Mouse (Mus musculus): Measurements from ENCODE around the gene Prickle3. TPM values are rescaled to one million over a fixed set of nuclear protein-coding genes. Genes with fewer than 3 reads are reported as not detected.
"Not testable (repeated sequence)": the region's sequence is repeated elsewhere in the genome, so short reads cannot be mapped to it uniquely, and the experiment has no call there.

Prickle3 gene
- polyA plus RNA-seq, 1 experiment from 2014 or later: 1.2 TPM

DNA sequence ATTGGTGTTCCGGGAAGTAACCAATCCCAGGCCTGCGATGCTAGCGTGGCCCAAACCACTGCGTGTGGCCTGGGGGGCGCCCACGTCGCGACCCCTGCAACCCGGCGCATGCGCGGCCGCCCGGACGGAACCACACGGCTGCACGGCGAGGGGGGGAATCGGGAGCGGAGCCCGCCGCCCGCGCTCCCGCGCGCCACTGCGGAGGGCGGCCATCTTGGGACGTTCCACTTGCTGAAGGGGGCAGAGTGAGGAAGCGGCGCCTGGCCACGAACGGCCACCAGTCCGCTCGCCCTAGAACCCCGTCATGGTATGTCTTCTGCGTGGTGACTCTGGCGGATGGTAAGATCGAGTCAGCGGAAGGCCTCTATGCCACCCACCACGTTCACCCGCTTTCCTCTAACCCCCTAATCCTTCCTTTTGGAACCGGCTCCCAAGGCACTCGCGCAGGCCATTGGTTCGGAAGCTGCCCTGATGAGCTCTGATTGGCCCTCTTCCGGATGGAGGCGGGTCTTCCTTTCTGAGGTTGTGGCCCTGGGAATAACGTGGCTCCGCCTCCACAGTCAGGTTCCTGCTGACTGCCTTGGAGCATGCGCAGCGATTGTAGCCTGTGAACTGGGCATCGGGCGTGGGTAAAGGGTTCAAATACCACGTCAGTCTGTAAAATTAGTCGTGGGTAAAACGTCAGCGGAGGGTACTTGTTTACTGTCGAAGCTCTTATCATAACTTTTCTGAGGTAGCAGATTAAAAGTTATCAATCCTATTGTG lies 57.3 kb downstream of the Prickle3 start, which contains the start of gene Wdr45:
TSS of gene Wdr45 (plus strand) at position 199 of the 765 bp plus-strand sequence.
- peak within 1 kb of the TSS; percentile 41 for H3K9ac ChIP-seq
- H3K4me3 ChIP-seq (replicated peaks; ENCODE audit: low read length): peak within 1 kb of the TSS; percentile 32
- ATAC-seq (ENCODE audit: low FRiP score) (peak; percentile 97), DNase-seq (ENCODE audit: low spot score) (peak; percentile 82)
- H3K36me3 ChIP-seq (replicated peaks; ENCODE audit: control insufficient read depth, insufficient read depth); H3K27me3 ChIP-seq (ENCODE audit: control insufficient read depth, insufficient read depth, low read length); H3K4me1 ChIP-seq (replicated peaks; ENCODE audit: control insufficient read depth, insufficient read depth, low read length); H3K9me3 ChIP-seq (ENCODE audit: control insufficient read depth, low read length): not testable (repeated sequence)
- 15% methylated on average over 41 of the region's 60 CpGs for WGBS
- peak within 1 kb of the TSS; percentile 73; the same call in 1 of the 2 replicates for H3K27ac ChIP-seq
- peak within 1 kb of the TSS; percentile 52 for H3K4me2 ChIP-seq (replicated peaks)

DNA sequence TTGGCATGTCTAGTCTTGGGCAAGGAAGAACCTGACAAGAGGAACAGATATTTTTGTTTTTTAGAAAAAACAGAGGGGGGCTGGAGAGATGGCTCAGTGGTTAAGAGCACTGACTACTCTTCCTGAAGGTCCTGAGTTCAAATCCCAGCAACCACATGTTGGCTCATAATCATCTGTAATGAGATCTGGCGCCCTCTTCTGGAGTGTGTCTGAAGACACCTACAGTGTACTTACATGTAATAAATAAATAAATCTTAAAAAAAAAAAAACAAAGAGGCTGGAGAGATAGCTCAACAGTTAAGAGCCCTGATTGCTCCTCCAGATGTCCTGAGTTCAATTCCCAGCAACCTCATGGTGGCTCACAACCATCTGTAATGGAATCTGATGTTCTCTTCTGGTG lies 59.0 kb downstream of the Prickle3 start:
- H3K9me3 ChIP-seq (ENCODE audit: control insufficient read depth, low read length); H3K4me1 ChIP-seq (replicated peaks; ENCODE audit: control insufficient read depth, insufficient read depth, low read length); H3K4me3 ChIP-seq (replicated peaks; ENCODE audit: low read length); DNase-seq (ENCODE audit: low spot score); H3K36me3 ChIP-seq (replicated peaks; ENCODE audit: control insufficient read depth, insufficient read depth); ATAC-seq (ENCODE audit: low FRiP score); H3K27ac ChIP-seq; H3K27me3 ChIP-seq (ENCODE audit: control insufficient read depth, insufficient read depth, low read length); H3K9ac ChIP-seq; H3K4me2 ChIP-seq (replicated peaks): not testable (repeated sequence)
- WGBS: 20% methylated on average over 1 of the region's 1 CpGs

Other genes starting within 250 kb of the Prickle3 start
- 0.09 and 0.25 TPM in 2 replicates for gene Foxp3, start 83.6 kb upstream of the Prickle3 start, polyA plus RNA-seq (2014; fragmentation: Nextera tagmentation; extraction: Ambion mirVana)
- 5.0 and 7.5 TPM in 2 replicates for gene Ppp1r3f, start 83.0 kb upstream of the Prickle3 start, polyA plus RNA-seq (2014; fragmentation: Nextera tagmentation; extraction: Ambion mirVana)
- 26.6 and 28.0 TPM in 2 replicates for gene Ccdc22, start 51.7 kb upstream of the Prickle3 start, polyA plus RNA-seq (2014; fragmentation: Nextera tagmentation; extraction: Ambion mirVana)
- 0.21 TPM in 1 of 2 replicates, not detected in the other for gene Cacna1f, start 50.2 kb upstream of the Prickle3 start, polyA plus RNA-seq (2014; fragmentation: Nextera tagmentation; extraction: Ambion mirVana)
- 106 and 109 TPM in 2 replicates for gene Syp, start 18.8 kb upstream of the Prickle3 start, polyA plus RNA-seq (2014; fragmentation: Nextera tagmentation; extraction: Ambion mirVana)
- gene Plp2, start 14.1 kb downstream of the Prickle3 start, polyA plus RNA-seq (2014; fragmentation: Nextera tagmentation; extraction: Ambion mirVana): 21.2 and 23.5 TPM in 2 replicates
- gene Magix, start 24.0 kb downstream of the Prickle3 start, polyA plus RNA-seq (2014; fragmentation: Nextera tagmentation; extraction: Ambion mirVana): not detected in 2 replicates
- 46.1 and 52.1 TPM in 2 replicates for gene Gpkow, start 39.9 kb downstream of the Prickle3 start, polyA plus RNA-seq (2014; fragmentation: Nextera tagmentation; extraction: Ambion mirVana)
- gene Wdr45, start 57.1 kb downstream of the Prickle3 start, polyA plus RNA-seq (2014; fragmentation: Nextera tagmentation; extraction: Ambion mirVana): 20.6 and 21.9 TPM in 2 replicates
- gene Gm45208, start 65.0 kb downstream of the Prickle3 start, polyA plus RNA-seq (2014; fragmentation: Nextera tagmentation; extraction: Ambion mirVana): 0.53 TPM in 1 of 2 replicates, not detected in the other
- 129 and 139 TPM in 2 replicates for gene Praf2, start 71.2 kb downstream of the Prickle3 start, polyA plus RNA-seq (2014; fragmentation: Nextera tagmentation; extraction: Ambion mirVana)
- gene Ccdc120, start 93.6 kb downstream of the Prickle3 start, polyA plus RNA-seq (2014; fragmentation: Nextera tagmentation; extraction: Ambion mirVana): 61.4 and 65.0 TPM in 2 replicates
- 18.6 and 20.9 TPM in 2 replicates for gene Tfe3, start 105.3 kb downstream of the Prickle3 start, polyA plus RNA-seq (2014; fragmentation: Nextera tagmentation; extraction: Ambion mirVana)
- 50.5 and 56.8 TPM in 2 replicates for gene Gripap1, start 132.5 kb downstream of the Prickle3 start, polyA plus RNA-seq (2014; fragmentation: Nextera tagmentation; extraction: Ambion mirVana)
- gene Kcnd1, start 165.0 kb downstream of the Prickle3 start, polyA plus RNA-seq (2014; fragmentation: Nextera tagmentation; extraction: Ambion mirVana): 4.1 and 5.0 TPM in 2 replicates
- gene Otud5, start 184.1 kb downstream of the Prickle3 start, polyA plus RNA-seq (2014; fragmentation: Nextera tagmentation; extraction: Ambion mirVana): 29.3 and 30.8 TPM in 2 replicates
- gene Pim2, start 221.0 kb downstream of the Prickle3 start, polyA plus RNA-seq (2014; fragmentation: Nextera tagmentation; extraction: Ambion mirVana): 21.3 and 22.6 TPM in 2 replicates
- gene Slc35a2, start 226.8 kb downstream of the Prickle3 start, polyA plus RNA-seq (2014; fragmentation: Nextera tagmentation; extraction: Ambion mirVana): 23.9 and 28.1 TPM in 2 replicates
- gene Pqbp1, start 242.0 kb downstream of the Prickle3 start, polyA plus RNA-seq (2014; fragmentation: Nextera tagmentation; extraction: Ambion mirVana): 178 and 180 TPM in 2 replicates
- gene Timm17b, start 242.1 kb downstream of the Prickle3 start, polyA plus RNA-seq (2014; fragmentation: Nextera tagmentation; extraction: Ambion mirVana): 158 and 166 TPM in 2 replicates

Data from hindbrain, embryonic 14.5 days (tissue).